Mouse (Mus musculus) heart, adult 2 months (tissue): ENCODE data around the gene Clstn2.

Source experiments
- CTCF ChIP-seq: fragments of 200-600 bp; IDR thresholded peaks from 2 replicates; pipeline ENCODE4 v1.8.1; 2022; ENCODE audit warnings: antibody characterized with exemption, mild to moderate bottlenecking, moderate library complexity
- EP300 ChIP-seq: fragments of 200-500 bp; IDR thresholded peaks from 2 replicates; pipeline ENCODE4 v1.6.1; 2011; ENCODE audit warnings: low read depth, low read length, control low read depth; ENCODE audit not compliant: insufficient read depth
- POLR2A ChIP-seq: fragments of 200-500 bp; IDR thresholded peaks from 2 replicates; pipeline ENCODE4 v1.6.1; 2011; ENCODE audit warnings: mild to moderate bottlenecking, low read depth, low read length, control low read depth; ENCODE audit not compliant: insufficient read depth

- TF ChIP-seq CTCF (no peak), POLR2A (no peak), EP300 (no peak)
Observed at GRCm38 (mm10) chr9:98032573-98033272, at the start of gene Clstn2.
